Mouse (Mus musculus) stomach, postnatal 0 days (tissue): ENCODE measurements at regions not wholly inside any gene's neighbourhood (a gene's known extent, or its start where the extent isn't known, plus 50 kb on each side); places are given as distances from the start of the nearest gene placed in this dataset.

Experiments
- CTCF ChIP-seq: IDR thresholded peaks from 2 replicates; pipeline ENCODE4 v1.5.1; 2016; ENCODE audit warnings: antibody characterized with exemption, low read depth, mild to moderate bottlenecking, moderate library complexity
- EP300 ChIP-seq: optimal IDR thresholded peaks from 2 replicates; pipeline ENCODE3; 2016; ENCODE audit warnings: antibody characterized with exemption

- no peak for TF ChIP-seq CTCF
- no peak for TF ChIP-seq EP300
Observed at GRCm38 (mm10) chr11:19073887-19074564, 55.2 kb upstream of the Meis1 start.
